Mouse (Mus musculus): Measurements from ENCODE around the gene Ttc23l.

GRCm38 (mm10) chr15:10495944-10496343 is 62.5 kb downstream of the Ttc23l start:
- TF ChIP-seq CTCF (IDR thresholded peaks at IDR 0.05 in 2 of 3, conservative IDR thresholded peaks at IDR 0.05 in 1 of 3; ENCODE audit: control insufficient read depth in 1 of 3, insufficient read depth in 1 of 3, low read depth in 2 of 3, low read length in 3 of 3, poor library complexity in 1 of 3, severe bottlenecking in 1 of 3) (no peak), BHLHE40 (IDR thresholded peaks at IDR 0.05; ENCODE audit: borderline replicate concordance, low read depth, low read length) (no peak), MAZ (IDR thresholded peaks at IDR 0.05; ENCODE audit: low read depth, low read length) (no peak)

Measured in MEL (cell line).